26 mouse cellular contexts compared by ENCODE assay signal in the genomic region with DNA sequence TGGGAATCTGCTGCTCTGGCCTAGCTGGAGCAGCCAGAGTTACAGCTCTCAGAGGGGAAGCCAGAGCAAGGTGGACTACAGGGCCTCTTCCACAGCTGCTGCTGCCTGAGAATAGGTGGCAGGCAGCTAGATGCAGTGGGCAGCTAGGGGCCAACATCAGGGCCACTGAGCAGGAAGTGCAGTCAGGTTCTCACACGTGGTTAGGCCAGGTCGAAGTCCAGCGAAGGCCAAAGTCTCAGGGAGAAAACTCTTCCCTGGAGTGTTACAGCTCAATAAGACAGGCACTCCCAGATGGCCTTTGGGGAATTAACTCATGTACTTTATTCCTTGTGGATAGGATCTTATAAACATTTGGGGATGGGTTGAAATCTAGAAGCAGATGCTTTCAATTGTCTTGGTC.
DNase-seq lines count a peak whose midpoint lies in the region; ATAC-seq and TF ChIP-seq lines count a peak whose summit lies in the region.
"Had no signal": no experiment of that assay in that cellular context is flagged by ENCODE, and none has a peak within 500 bp of the region (broad histone marks: within the 10 kb centered on the region; RNA-seq: fewer than 3 reads in every experiment).

No protein-coding gene starts in this region.

- peak; percentile 26 for DNase-seq in kidney, adult 18-20 months
- DNase-seq in kidney, adult 9 months: peak; percentile 63
- DNase-seq in kidney, postnatal 4 days: peak; percentile 19 to 43
- no peak for DNase-seq in right cerebral cortex, postnatal 10 days (ENCODE audit: low spot score in 2 of 2)
- DNase-seq in thymus, postnatal 10 days (ENCODE audit: low spot score in 2 of 2): no peak
- DNase-seq: adrenal gland, postnatal 10 days; cerebellum, adult 8-10 months; cerebellum, postnatal 25 days; gastrocnemius, adult 2 months; gastrocnemius, postnatal 36 days; heart, adult 18-20 months; heart, postnatal 36 days; liver, postnatal 0 days; lung, postnatal 4 days; thymus, adult 2 months had no signal

- TF ChIP-seq POLR2A in cortical plate, adult 2 months (IDR thresholded peaks at IDR 0.05; ENCODE audit: extremely low read depth, insufficient read depth, low read length): no peak

- 69% methylated on average over 3 of the region's 3 CpGs for WGBS in kidney, embryonic 14.5 days

- no peaks in the 10 kb centered on the region for H3K9me3 ChIP-seq in kidney, embryonic 14.5 days (ENCODE audit: control insufficient read depth, low read length)
- H3K9me3 ChIP-seq: forebrain, embryonic 15.5 days; hindbrain, embryonic 13.5 days; midbrain, embryonic 12.5 days; stomach, embryonic 15.5 days had no signal

- no peaks in the 10 kb centered on the region for H3K4me1 ChIP-seq in kidney, embryonic 14.5 days (ENCODE audit: control insufficient read depth, insufficient read depth, low read length)
- H3K4me1 ChIP-seq in cortical plate, adult 2 months (ENCODE audit: control insufficient read depth, insufficient read depth, low read length): no peaks in the 10 kb centered on the region
- H3K4me1 ChIP-seq: forebrain, embryonic 15.5 days; liver, embryonic 12.5 days; megakaryocyte, embryonic 14.5 days; midbrain, embryonic 12.5 days; stomach, embryonic 15.5 days had no signal

- ATAC-seq in kidney, embryonic 14.5 days (ENCODE audit: low FRiP score, low TSS enrichment): no peak
- ATAC-seq: forebrain, embryonic 15.5 days; liver, embryonic 12.5 days; liver, postnatal 0 days; Patski had no signal

- H3K27me3 ChIP-seq in kidney, embryonic 14.5 days (ENCODE audit: control insufficient read depth, insufficient read depth, low read length): no peaks in the 10 kb centered on the region
- H3K27me3 ChIP-seq: forebrain, embryonic 15.5 days; hindbrain, embryonic 13.5 days; liver, embryonic 12.5 days; megakaryocyte, embryonic 14.5 days; midbrain, embryonic 12.5 days; neural tube, embryonic 13.5 days; Patski; stomach, embryonic 15.5 days had no signal

- TF ChIP-seq CTCF in cortical plate, adult 2 months (IDR thresholded peaks at IDR 0.05; ENCODE audit: extremely low read depth, insufficient read depth, low read length): no peak

- H3K4me3 ChIP-seq in kidney, embryonic 14.5 days (ENCODE audit: low read length): no peak overlapping the region
- H3K4me3 ChIP-seq in cortical plate, adult 2 months (ENCODE audit: insufficient read depth, low read length): no peak overlapping the region
- H3K4me3 ChIP-seq: forebrain, embryonic 15.5 days; gastrocnemius, adult 2 months; hindbrain, embryonic 13.5 days; liver, embryonic 12.5 days; megakaryocyte, embryonic 14.5 days; midbrain, embryonic 12.5 days; neural tube, embryonic 13.5 days; stomach, embryonic 15.5 days had no signal

- no peak overlapping the region for H3K4me2 ChIP-seq in kidney, embryonic 14.5 days (replicated peaks; ENCODE audit: low read depth, low read length)
- H3K4me2 ChIP-seq: forebrain, embryonic 15.5 days; heart, embryonic 11.5 days; hindbrain, embryonic 13.5 days; liver, embryonic 12.5 days; midbrain, embryonic 12.5 days; neural tube, embryonic 13.5 days; stomach, embryonic 15.5 days had no signal

- H3K27ac ChIP-seq in kidney, embryonic 14.5 days (ENCODE audit: low read depth, low read length): no peak overlapping the region
- peak overlapping the region; percentile 96 for H3K27ac ChIP-seq in cortical plate, adult 2 months (ENCODE audit: insufficient read depth, low read length)
- H3K27ac ChIP-seq: forebrain, embryonic 15.5 days; gastrocnemius, adult 2 months; hindbrain, embryonic 13.5 days; liver, embryonic 12.5 days; midbrain, embryonic 12.5 days; neural tube, embryonic 13.5 days; stomach, embryonic 15.5 days had no signal

- H3K36me3 ChIP-seq in kidney, embryonic 14.5 days (ENCODE audit: control insufficient read depth, insufficient read depth, low read length): no peaks in the 10 kb centered on the region
- H3K36me3 ChIP-seq: forebrain, embryonic 15.5 days; hindbrain, embryonic 13.5 days; liver, embryonic 12.5 days; midbrain, embryonic 12.5 days; neural tube, embryonic 13.5 days; stomach, embryonic 15.5 days had no signal

- H3K9ac ChIP-seq in kidney, embryonic 14.5 days (ENCODE audit: low read depth, low read length): no peak overlapping the region
- H3K9ac ChIP-seq: forebrain, embryonic 15.5 days; hindbrain, embryonic 13.5 days; liver, embryonic 12.5 days; liver, postnatal 0 days; midbrain, embryonic 12.5 days; neural tube, embryonic 13.5 days; stomach, embryonic 15.5 days had no signal

Comparison
In these comparisons a context has a peak if more than half of its experiments do, and no peak if none do; other contexts are left out.
1. DNase-seq: peak in kidney, adult 18-20 months (single experiment), kidney, adult 9 months (single experiment) and kidney, postnatal 4 days (2 of 2); none in right cerebral cortex, postnatal 10 days (0 of 2) and thymus, postnatal 10 days (0 of 2).